Mouse (Mus musculus): ENCODE results near the gene Tjp3. TPM values are rescaled to one million over a fixed set of nuclear protein-coding genes. Genes with fewer than 3 reads are reported as not detected.

The Tjp3 gene
- polyA plus RNA-seq, 1 experiment = 1.4 TPM

DNA sequence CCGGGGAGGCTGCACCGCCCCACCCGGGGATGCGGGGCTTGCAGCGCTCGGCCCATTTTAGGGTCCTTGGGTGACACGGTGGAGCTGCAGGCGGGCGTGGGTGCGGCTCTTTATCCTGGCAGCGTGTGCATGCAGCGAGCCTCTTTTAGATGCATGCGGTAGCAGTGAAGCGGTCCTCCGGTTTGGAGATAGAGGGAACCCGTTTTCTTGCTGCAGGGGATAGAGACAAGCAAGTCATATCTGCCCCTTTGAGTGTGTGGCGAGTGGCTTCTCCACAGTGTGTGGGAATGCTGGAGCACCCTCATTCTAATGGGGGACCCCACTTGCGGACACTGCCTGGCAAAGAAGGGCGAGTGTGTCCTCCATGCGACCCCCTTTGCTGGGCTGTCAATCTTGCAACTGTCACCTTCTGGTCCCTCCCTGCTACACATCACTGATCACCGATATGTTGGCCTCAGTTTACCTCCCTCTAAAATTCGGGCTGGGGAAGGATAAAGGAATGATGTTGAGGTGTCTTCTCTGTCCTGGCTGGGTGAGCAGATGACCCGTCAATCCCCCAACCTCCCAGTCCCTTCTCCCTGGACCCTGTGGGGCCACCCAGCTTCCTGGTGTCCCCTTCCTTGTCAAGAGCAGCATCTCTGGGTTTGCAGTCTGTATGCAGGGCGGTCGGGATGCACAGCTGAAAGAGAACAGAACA, 2.1 kb upstream of the Tjp3 start:
- TF ChIP-seq GATA1 (IDR thresholded peaks at IDR 0.05; ENCODE audit: low read length) = no peak

- no peak for TF ChIP-seq GATA1 (IDR thresholded peaks at IDR 0.05; ENCODE audit: low read length)
Observed at GRCm38 (mm10) chr10:81292554-81293333, 1.4 kb upstream of the Tjp3 start, which contains the start of gene Pip5k1c. Gene Pip5k1c, plus strand, starts transcription at chr10:81292963.

GRCm38 (mm10) chr10:81290698-81291460, 502 bp downstream of the Tjp3 start:
- no peak for TF ChIP-seq GATA1 (IDR thresholded peaks at IDR 0.05; ENCODE audit: low read length)

DNA sequence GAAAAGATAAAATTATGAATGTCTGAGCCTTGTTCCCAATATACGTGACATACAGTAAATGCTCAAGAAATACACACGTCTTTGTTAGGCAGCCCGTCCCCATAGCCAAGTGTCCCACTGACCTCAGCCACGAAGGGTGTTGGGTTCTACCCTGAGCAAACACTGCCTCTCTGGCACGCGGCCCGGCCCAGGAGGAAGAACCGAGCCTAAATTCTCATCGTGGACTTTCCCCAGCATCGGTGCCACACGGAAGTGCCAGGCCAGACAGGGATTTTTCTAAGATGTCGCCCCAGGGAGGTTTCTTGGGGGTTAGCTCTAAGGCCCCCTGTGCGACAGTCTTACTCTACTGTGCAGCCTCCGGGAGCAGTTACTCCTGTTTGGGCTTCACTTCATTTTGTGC, 1.6 kb downstream of the Tjp3 start:
- no peak for TF ChIP-seq GATA1 (IDR thresholded peaks at IDR 0.05; ENCODE audit: low read length)

- TF ChIP-seq GATA1 (IDR thresholded peaks at IDR 0.05; ENCODE audit: low read length) = no peak
Observed at GRCm38 (mm10) chr10:81289278-81289677, 2.1 kb downstream of the Tjp3 start.

GRCm38 (mm10) chr10:81288601-81289000, 2.8 kb downstream of the Tjp3 start:
- no peak for TF ChIP-seq GATA1 (IDR thresholded peaks at IDR 0.05; ENCODE audit: low read length)

DNA sequence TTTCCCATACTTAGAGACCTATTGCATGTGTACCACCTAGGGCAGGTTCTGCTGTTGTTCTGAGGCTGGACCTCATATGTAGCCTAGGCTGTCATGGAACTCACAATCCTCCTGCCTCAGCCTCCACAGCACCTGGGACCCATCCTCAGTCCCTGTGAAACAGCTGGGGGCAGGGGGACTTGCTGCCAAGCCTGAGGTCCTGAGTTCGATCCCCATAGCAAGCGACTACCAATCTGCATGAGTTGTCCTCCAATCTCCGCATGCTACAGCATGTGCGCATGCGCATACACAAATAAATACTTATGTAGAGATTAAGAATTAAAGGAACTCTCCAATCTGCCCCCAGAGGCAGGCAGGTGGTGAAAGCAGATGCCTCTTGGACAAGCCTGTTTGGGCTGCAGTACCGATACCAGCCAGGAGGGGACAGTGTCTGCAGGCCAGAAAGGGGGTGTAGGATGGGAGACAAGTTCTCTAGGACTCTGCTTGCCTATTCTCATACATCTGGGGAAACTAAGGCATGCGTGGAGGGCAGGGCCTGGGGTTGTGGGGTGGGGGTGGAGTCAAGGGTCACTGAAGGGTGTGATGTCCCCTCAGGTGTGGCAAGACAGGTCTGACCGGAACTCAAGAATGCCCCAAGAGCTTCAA, 3.7 kb downstream of the Tjp3 start:
- no peak for TF ChIP-seq GATA1 (IDR thresholded peaks at IDR 0.05; ENCODE audit: low read length)

- TF ChIP-seq GATA1 (IDR thresholded peaks at IDR 0.05; ENCODE audit: low read length) = no peak
Observed at GRCm38 (mm10) chr10:81286586-81286985, 4.8 kb downstream of the Tjp3 start.

GRCm38 (mm10) chr10:81285694-81286450, 5.5 kb downstream of the Tjp3 start:
- TF ChIP-seq GATA1 (IDR thresholded peaks at IDR 0.05; ENCODE audit: low read length) = no peak

DNA sequence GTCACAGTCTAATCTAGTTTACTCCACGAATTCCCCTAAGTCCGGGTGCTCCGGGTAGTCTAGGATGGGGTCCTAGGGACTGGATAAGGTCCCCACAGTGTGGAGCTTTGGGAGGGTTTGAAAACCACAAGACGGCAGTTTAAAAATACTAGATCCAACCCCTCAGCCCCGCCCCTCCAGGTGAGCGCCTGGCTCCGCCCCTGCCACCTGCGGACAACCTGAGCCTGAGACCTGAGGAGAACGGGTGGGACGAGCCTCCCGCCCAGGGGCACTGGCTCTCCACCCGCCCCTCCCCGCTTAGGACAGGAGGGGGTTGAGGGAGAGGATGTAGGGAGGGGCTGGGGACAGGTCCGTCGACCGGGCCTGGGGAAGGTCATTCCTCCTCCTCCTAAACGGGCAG, 6.7 kb downstream of the Tjp3 start:
- no peak for TF ChIP-seq GATA1 (IDR thresholded peaks at IDR 0.05; ENCODE audit: low read length)

GRCm38 (mm10) chr10:81284189-81284588, 7.2 kb downstream of the Tjp3 start:
- TF ChIP-seq GATA1 (IDR thresholded peaks at IDR 0.05; ENCODE audit: low read length) = no peak

DNA sequence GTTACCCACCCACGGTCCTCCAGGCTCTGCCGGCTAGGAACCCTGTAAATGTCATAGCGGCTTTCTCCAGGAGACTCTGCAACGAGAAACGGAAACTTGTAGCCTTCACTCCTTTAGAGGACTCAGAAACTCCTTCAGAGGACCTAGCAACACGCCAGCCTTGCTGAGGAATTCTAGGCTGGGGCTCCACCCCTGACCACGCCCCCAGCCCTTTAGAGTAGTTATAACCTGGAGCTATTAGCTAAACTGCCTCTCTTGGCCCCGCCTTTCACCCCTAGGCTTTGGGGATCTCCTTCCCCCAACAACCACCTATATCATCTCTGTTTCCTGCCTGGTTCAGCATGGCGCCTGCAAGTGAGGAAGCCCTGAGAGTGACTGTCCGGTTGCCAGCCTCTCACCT, 11.9 kb downstream of the Tjp3 start:
- no peak for TF ChIP-seq GATA1 (IDR thresholded peaks at IDR 0.05; ENCODE audit: low read length)

- no peak for TF ChIP-seq GATA1 (IDR thresholded peaks at IDR 0.05; ENCODE audit: low read length)
Observed at GRCm38 (mm10) chr10:81277676-81278075, 13.7 kb downstream of the Tjp3 start.

GRCm38 (mm10) chr10:81273842-81274241, 17.5 kb downstream of the Tjp3 start:
- TF ChIP-seq GATA1 (IDR thresholded peaks at IDR 0.05; ENCODE audit: low read length) = no peak

GRCm38 (mm10) chr10:81272356-81272755, 19.0 kb downstream of the Tjp3 start:
- no peak for TF ChIP-seq GATA1 (IDR thresholded peaks at IDR 0.05; ENCODE audit: low read length)

All from G1E-ER4 (cell line).